Comparison of ENCODE assay signal across 28 mouse cellular contexts in genomic region chr17:14610791-14611522, GRCm38 (mm10).
DNase-seq lines count a peak whose midpoint lies in the region; ATAC-seq and TF ChIP-seq lines count a peak whose summit lies in the region.
"Had no signal": no experiment of that assay in that cellular context is flagged by ENCODE, and none has a peak within 500 bp of the region (broad histone marks: within the 10 kb centered on the region; RNA-seq: fewer than 3 reads in every experiment).

No protein-coding gene starts in this region.

- H3K27me3 ChIP-seq in Patski (no peaks in the 10 kb centered on the region), myocyte (ENCODE audit: control insufficient read depth, insufficient read depth, insufficient read length) (no peaks in the 10 kb centered on the region)
- no peaks in the 10 kb centered on the region for H3K27me3 ChIP-seq in forebrain, embryonic 16.5 days (replicated peaks; ENCODE audit: control insufficient read depth, insufficient read depth, low read length)
- H3K27me3 ChIP-seq: embryonic facial prominence, embryonic 12.5 days; heart, embryonic 15.5 days; intestine, embryonic 15.5 days; liver, embryonic 12.5 days; neural tube, embryonic 13.5 days had no signal

- H3K9me3 ChIP-seq in forebrain, embryonic 16.5 days (ENCODE audit: control insufficient read depth, low read length) = no peaks in the 10 kb centered on the region
- H3K9me3 ChIP-seq: embryonic facial prominence, embryonic 12.5 days; G1E; heart, embryonic 10.5 days; heart, embryonic 15.5 days; intestine, embryonic 15.5 days; liver, embryonic 12.5 days; neural tube, embryonic 13.5 days had no signal

- no peak overlapping the region for H3K27ac ChIP-seq in forebrain, embryonic 16.5 days (ENCODE audit: low read length)
- H3K27ac ChIP-seq: embryonic facial prominence, embryonic 12.5 days; heart, embryonic 10.5 days; heart, embryonic 15.5 days; hindbrain, postnatal 0 days; intestine, embryonic 15.5 days; liver, embryonic 12.5 days; neural tube, embryonic 13.5 days had no signal

- no peak overlapping the region for H3K4me3 ChIP-seq in myocyte
- no peak overlapping the region for H3K4me3 ChIP-seq in forebrain, embryonic 16.5 days (replicated peaks; ENCODE audit: low read length)
- H3K4me3 ChIP-seq: embryonic facial prominence, embryonic 12.5 days; heart, embryonic 10.5 days; heart, embryonic 15.5 days; intestine, embryonic 15.5 days; liver, embryonic 12.5 days; neural tube, embryonic 13.5 days had no signal

- peak; percentile 35 for DNase-seq in adrenal gland, adult 2 months
- DNase-seq in adrenal gland, adult 8-10 months = no peak
- DNase-seq in 3T3-L1 (ENCODE audit: low read depth, low spot score) (peak; percentile 99), Patski (ENCODE audit: low read depth, low spot score) (peak; percentile 64)
- no peak for DNase-seq in spleen, postnatal 4 days (ENCODE audit: low spot score in 2 of 2)
- DNase-seq: cerebellum, adult 11 months; cerebellum, adult 9-10 months; cerebellum, postnatal 36 days; gastrocnemius, postnatal 25 days; heart, adult 11 months; kidney, adult 2 months; kidney, postnatal 4 days; liver, postnatal 0 days; lung, postnatal 36 days; right cerebral cortex, postnatal 4 days; thymus, postnatal 4 days had no signal

- H3K9ac ChIP-seq in forebrain, embryonic 16.5 days (replicated peaks; ENCODE audit: low read depth, low read length) = no peak overlapping the region
- H3K9ac ChIP-seq: embryonic facial prominence, embryonic 12.5 days; heart, embryonic 15.5 days; intestine, embryonic 15.5 days; liver, embryonic 12.5 days; liver, postnatal 0 days; neural tube, embryonic 13.5 days had no signal

- H3K4me1 ChIP-seq in forebrain, embryonic 16.5 days (replicated peaks; ENCODE audit: control insufficient read depth, insufficient read depth, low read length) = no peaks in the 10 kb centered on the region
- H3K4me1 ChIP-seq: heart, embryonic 10.5 days; heart, embryonic 15.5 days; intestine, embryonic 15.5 days; liver, embryonic 12.5 days; neural tube, embryonic 13.5 days had no signal

- peak; percentile 93 for ATAC-seq in Patski
- ATAC-seq in forebrain, embryonic 16.5 days = no peak
- ATAC-seq: hindbrain, postnatal 0 days; intestine, embryonic 15.5 days; liver, embryonic 12.5 days; liver, postnatal 0 days; midbrain, embryonic 16.5 days had no signal

- no peak overlapping the region for H3ac ChIP-seq in myocyte (ENCODE audit: control insufficient read depth, insufficient read length)

- POLR2A ChIA-PET in Patski (lab: Charles Lee) = interaction anchor here (0.6 kb wide), 1 partner anchor 874 kb away, joined by 5 read pairs; no protein-coding TSS in a partner anchor

- no peaks in the 10 kb centered on the region for H3K36me3 ChIP-seq in myocyte (ENCODE audit: control insufficient read depth, insufficient read depth)
- no peaks in the 10 kb centered on the region for H3K36me3 ChIP-seq in forebrain, embryonic 16.5 days (ENCODE audit: control insufficient read depth, insufficient read depth)
- H3K36me3 ChIP-seq: embryonic facial prominence, embryonic 12.5 days; G1E; heart, embryonic 10.5 days; heart, embryonic 15.5 days; intestine, embryonic 15.5 days; liver, embryonic 12.5 days; neural tube, embryonic 13.5 days had no signal

- no peaks in the 10 kb centered on the region for H3K79me2 ChIP-seq in myocyte (ENCODE audit: control insufficient read depth, insufficient read depth)

- in situ Hi-C loops in Patski (cut with MboI; ENCODE audit: low pct_unique_long_range_greater_than_20kb) = no loop called here

- 85% methylated on average over 4 of the region's 4 CpGs for WGBS in forebrain, embryonic 16.5 days

- CTCF ChIA-PET in Patski (lab: Charles Lee) = interaction anchor here (3.3 kb wide), 1 partner anchor 11 kb away, joined by 8 read pairs; no protein-coding TSS in a partner anchor

- no peak for TF ChIP-seq POLR2A in myocyte (IDR thresholded peaks at IDR 0.05; ENCODE audit: insufficient read length, low read depth)

- H3K4me2 ChIP-seq in myocyte (ENCODE audit: low read depth) = peak overlapping the region; percentile 34
- no peak overlapping the region for H3K4me2 ChIP-seq in forebrain, embryonic 16.5 days (ENCODE audit: low read length)
- H3K4me2 ChIP-seq: embryonic facial prominence, embryonic 12.5 days; heart, embryonic 15.5 days; intestine, embryonic 15.5 days; liver, embryonic 12.5 days; midbrain, embryonic 11.5 days; neural tube, embryonic 13.5 days had no signal

- no peak for TF ChIP-seq CTCF in Patski (IDR thresholded peaks at IDR 0.05)

TF ChIP-seq in myocyte, 11 proteins besides CTCF, POLR2A, EP300 and RAD21:
- TF ChIP-seq SRF (IDR thresholded peaks at IDR 0.05; ENCODE audit: control insufficient read depth, insufficient read length, low read depth) = peak; percentile 32
- TF ChIP-seq MYOG (IDR thresholded peaks at IDR 0.05; ENCODE audit: control insufficient read depth in 1 of 3, insufficient read depth in 1 of 3, insufficient read length in 2 of 3, low read depth in 2 of 3) = peak in 1 of 3 experiments; percentile 49
- TF ChIP-seq TCF12 (IDR thresholded peaks at IDR 0.05; ENCODE audit: insufficient read depth, poor library complexity, severe bottlenecking) = peak; percentile 16
- no peak for TF ChIP-seq USF1 (IDR thresholded peaks at IDR 0.05; ENCODE audit: low read depth)
- TF ChIP-seq CEBPB (IDR thresholded peaks at IDR 0.05; ENCODE audit: insufficient read depth, poor library complexity, severe bottlenecking) = peak; percentile 75; the same call in 1 of the 2 replicates
- TF ChIP-seq MYOD1 (IDR thresholded peaks at IDR 0.05; ENCODE audit: control insufficient read depth in 1 of 3, insufficient read length in 2 of 3, low read depth in 2 of 3) = peak in 2 of 3 experiments; percentile 58 to 62
TF ChIP-seq in myocyte: peak in this region for 5.

Comparison
In these comparisons a context has a peak if more than half of its experiments do, and no peak if none do; other contexts are left out.
1. DNase-seq: peak in adrenal gland, adult 2 months (single experiment), 3T3-L1 (single experiment) and Patski (single experiment); none in adrenal gland, adult 8-10 months (single experiment) and spleen, postnatal 4 days (0 of 2).